Mouse (Mus musculus) E14TG2a.4 (cell line): ENCODE data around the gene Fbxl8.

Experiments
- CTCF ChIP-seq: conservative IDR thresholded peaks from 2 replicates; pipeline ENCODE4 v1.5.1; 2014; ENCODE audit warnings: low read length
- NANOG ChIP-seq: IDR thresholded peaks from 2 replicates; pipeline ENCODE4 v1.6.1; 2014; ENCODE audit warnings: borderline replicate concordance, low read length, mixed read lengths

- TF ChIP-seq CTCF, result no peak
- no peak for TF ChIP-seq NANOG
These were observed 41.8 kb downstream of the Fbxl8 start for GRCm38 (mm10) chr8:105306146-105306691.
